Mouse (Mus musculus): ENCODE results near the gene Zfp987. TPM values are rescaled to one million over a fixed set of nuclear protein-coding genes. Genes with fewer than 3 reads are reported as not detected.
"Not testable (repeated sequence)": the region's sequence is repeated elsewhere in the genome, so short reads cannot be mapped to it uniquely, and the experiment has no call there.

Zfp987 gene
- 0.12 and 0.17 TPM in 2 replicates for polyA plus RNA-seq (2012; rRNA removed)

DNA sequence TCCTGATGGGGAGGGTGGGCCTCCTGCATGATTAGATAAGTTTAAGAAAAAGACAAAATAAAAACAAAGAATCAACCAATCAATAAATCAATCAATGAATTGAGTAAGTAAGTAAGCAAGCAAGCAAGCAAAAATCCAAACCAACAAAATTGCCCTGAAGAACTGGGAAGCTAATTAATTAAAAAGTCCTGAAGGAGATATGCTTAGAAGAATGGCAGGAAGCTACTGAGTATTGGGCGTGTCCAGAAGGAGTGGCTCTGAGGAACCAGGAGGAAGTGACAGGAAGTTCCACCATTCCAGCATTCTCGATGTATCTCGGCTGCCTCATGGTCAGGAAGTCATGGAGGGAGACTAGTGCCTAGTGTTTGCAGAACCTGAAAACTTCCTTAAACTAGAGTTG lies at the start of gene Zfp987:
Gene Zfp987, plus strand, starts transcription at position 301 of the 400 bp plus-strand sequence.
- not testable (repeated sequence) for DNase-seq (ENCODE audit: low spot score)

DNA sequence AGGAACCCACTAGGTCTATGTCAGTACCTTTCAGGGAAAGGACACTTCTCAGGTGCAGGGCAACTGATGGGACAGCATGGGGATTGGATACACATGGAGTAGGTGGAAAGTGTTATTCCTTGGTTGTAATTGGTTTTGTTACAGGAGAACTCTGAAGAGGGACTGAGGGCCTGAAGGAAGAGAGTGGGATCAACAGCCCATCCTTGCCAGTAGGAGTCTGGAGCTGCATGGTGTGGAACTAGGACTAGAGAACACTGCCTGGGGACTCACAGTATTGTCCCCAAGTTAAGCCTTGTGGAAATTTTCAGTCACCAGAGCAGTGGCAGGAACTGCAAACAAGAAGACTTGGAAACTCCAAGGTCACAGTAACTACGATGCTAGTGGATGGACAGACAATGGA lies 44.6 kb upstream of the Zfp987 start:
- DNase-seq (ENCODE audit: low spot score), result not testable (repeated sequence)

DNA sequence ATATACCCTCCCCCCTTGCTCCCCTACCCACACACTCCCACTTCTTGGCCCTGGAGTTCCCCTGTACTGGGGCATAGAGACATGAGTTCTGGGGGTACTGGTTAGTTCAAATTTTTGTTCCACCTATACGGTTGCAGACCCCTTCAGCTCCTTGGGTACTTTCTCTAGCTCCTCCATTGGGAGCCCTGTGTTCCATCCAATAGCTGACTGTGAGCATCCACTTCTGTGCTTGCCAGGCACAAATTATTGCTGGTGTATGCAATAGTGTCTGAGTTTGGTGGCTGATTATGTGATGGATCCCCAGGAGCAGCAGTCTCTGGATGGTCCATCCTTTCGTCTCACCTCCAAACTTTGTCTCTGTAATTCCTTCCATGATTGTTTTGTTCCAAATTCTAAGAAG lies 43.7 kb upstream of the Zfp987 start:
- not testable (repeated sequence) for DNase-seq (ENCODE audit: low spot score)

DNA sequence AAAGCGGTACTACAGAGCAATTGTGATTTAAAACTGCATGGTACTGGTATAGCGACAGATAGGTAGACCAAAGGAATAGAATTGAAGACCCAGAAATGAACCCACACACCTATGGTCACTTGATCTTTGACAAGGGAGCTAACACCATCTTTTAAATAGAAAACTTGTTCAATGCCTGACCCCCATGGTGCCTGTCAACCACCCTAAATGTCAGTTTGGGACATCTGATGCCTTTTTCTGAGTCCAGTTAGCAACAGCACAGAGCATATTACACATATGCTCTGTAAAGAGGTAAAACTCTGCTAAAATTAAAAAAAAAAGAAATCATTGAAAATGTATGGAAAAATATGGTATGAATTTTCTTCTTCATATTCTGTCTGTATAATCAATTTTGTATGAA lies 41.8 kb upstream of the Zfp987 start:
- no peak for DNase-seq (ENCODE audit: low spot score)

DNA sequence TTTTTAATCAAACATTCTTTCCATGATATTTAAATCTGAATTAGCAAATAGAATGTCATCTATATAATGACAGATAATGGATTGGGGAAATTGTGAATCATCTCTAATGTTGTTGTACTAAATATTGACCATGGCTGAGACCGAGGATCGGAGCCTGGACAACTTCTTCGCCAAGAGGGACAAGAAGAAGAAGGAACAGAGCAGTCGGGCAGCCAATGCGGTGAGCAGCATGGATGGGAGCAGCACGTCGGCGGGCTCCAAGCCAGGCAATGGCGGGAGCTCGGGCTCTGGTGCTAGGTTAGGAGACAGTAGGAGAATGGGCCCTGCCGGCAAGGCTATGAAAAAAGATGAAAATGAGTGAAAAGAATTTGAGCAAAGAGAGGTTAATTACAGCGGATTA lies 38.5 kb upstream of the Zfp987 start:
- DNase-seq (ENCODE audit: low spot score), result not testable (repeated sequence)

DNA sequence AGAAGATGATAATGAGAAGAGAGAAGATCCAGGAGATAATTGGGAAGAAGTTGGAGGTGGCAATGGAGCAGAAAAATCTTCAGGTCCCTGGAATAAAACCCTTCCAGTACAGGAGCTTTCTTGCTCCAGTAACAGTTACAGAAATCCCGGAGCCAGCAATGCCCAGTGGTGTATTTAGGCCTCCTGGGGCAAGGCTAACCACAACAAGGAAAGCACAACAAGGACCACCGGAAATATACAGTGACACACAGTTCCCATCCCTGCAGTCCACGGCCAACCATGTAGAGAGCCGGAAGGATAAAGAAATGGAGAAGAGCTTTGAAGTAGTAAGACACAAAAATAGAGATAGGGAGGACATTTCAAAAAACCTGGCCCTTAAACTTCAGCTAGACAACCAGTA lies 38.0 kb upstream of the Zfp987 start:
- DNase-seq (ENCODE audit: low spot score), result not testable (repeated sequence)

DNA sequence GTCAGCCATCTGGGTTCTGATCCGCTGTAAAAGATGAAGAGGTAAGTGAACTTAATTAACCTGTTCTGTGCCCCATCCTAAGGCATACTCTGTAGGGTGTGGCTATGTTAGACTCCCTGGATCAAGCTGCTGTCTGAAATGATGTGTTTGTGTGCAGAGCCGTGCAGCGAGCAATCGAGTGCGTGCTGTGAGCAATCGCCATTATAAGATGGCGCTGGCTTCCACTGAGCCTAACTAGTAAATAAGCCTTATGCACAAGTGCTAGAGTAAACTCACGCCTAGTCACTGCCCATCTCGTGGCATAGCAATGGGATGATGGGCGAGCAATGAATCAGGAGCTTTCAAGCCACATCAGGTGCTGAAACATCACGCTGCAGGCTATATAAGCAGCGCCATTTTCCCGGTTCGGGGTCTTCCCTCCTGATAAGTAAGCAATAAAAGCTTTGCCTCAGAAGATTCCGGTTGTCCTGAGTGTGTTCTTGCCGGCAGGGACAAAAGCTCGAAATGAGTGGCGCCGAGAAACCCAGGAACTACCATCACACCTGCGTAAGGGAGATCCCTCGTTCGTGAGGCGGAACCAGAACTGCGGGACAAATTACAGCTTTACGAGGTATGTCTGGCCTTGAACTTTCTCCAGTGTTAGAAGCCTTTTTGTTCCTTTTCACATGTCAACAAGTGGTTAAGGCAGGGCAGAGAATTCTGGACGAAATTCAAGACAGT lies 37.0 kb upstream of the Zfp987 start:
- not testable (repeated sequence) for DNase-seq (ENCODE audit: low spot score)

DNA sequence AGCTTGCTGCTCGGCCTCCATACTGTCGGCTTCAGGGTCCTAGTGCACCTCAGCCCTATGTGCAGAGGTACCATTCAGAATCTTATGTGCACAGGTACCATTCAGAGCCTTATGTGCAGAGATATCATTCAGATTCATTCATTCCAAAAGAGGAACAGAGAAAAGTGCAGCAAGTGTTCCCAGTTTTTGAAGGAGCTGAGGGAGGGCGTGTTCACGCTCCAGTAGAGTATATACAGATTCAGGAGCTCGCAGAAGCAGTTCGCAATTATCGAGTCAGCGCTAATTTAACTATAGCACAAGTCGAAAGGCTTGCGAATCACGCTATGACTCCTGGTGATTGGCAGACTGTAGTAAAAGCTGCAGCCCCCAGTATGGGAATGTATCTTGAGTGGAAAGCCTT lies 36.0 kb upstream of the Zfp987 start:
- not testable (repeated sequence) for DNase-seq (ENCODE audit: low spot score)

DNA sequence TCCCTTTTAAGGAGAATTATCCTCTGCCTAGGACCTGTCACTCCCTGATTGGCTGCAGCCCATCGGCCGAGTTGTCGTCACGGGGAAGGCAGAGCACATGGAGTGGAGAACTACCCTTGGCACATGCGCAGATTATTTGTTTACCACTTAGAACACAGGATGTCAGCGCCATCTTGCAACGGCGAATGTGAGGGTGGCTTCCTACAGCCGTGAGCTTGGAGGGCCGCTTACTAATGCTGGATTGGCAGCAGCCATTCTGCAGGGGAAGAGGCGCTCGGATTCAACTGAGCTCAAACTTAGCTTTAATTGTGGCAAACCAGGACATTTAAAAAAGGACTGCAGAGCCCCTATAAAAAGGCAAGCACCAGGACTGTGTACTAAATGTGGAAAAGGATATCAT lies 35.1 kb upstream of the Zfp987 start:
- DNase-seq (ENCODE audit: low spot score), result not testable (repeated sequence)

DNA sequence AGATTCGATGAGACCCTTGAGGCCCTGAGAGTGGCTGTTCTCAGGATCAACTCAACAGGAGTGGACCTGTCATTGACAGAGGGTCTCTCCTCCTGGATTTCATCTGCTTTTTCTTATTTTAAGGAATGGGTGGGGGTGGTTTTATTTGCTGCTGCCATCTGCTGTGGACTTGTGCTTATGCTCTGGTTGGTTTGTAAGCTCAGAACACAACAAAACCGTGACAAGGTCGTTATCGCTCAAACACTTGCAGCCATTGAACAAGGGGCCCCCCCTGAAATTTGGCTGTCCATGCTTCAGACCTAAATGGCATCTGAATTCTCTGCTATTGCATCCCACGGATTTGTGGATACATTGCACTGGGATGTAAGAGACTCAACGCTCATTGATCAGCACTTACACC lies 34.1 kb upstream of the Zfp987 start:
- DNase-seq (ENCODE audit: low spot score), result not testable (repeated sequence)

DNA sequence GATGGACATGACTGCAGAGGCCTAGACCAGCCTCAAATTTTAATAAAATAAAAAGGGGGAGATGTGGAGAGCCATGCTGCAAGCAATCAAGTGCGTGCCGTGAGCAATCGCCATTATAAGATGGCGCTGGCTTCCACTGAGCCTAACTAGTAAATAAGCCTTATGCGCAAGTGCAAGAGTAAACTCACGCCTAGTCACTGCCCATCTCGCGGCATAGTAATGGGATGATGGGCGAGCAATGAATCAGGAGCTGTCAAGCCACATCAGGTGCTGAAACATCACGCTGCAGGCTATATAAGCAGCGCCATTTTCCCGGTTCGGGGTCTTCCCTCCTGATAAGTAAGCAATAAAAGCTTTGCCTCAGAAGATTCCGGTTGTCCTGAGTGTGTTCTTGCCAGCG lies 33.5 kb upstream of the Zfp987 start:
- DNase-seq (ENCODE audit: low spot score), result peak; percentile 31

DNA sequence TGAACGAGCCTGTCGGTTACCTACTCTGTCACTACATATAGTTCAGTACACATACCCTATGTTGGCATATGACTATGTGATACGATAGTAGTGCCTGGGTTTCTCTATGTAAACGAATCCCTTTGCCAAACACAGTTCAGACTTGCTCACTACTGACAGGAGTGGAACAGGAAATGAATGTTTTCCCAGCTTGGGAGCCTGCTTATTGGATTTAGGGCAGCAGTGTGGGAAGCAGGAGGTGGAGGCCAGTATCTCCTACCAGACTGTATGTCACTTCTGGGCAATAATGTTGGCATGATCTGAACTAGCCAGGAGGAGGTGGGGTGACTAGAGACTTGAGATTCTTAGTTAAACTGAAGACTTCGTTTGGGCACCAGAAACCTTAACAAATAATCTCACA lies 32.3 kb upstream of the Zfp987 start:
- not testable (repeated sequence) for DNase-seq (ENCODE audit: low spot score)

DNA sequence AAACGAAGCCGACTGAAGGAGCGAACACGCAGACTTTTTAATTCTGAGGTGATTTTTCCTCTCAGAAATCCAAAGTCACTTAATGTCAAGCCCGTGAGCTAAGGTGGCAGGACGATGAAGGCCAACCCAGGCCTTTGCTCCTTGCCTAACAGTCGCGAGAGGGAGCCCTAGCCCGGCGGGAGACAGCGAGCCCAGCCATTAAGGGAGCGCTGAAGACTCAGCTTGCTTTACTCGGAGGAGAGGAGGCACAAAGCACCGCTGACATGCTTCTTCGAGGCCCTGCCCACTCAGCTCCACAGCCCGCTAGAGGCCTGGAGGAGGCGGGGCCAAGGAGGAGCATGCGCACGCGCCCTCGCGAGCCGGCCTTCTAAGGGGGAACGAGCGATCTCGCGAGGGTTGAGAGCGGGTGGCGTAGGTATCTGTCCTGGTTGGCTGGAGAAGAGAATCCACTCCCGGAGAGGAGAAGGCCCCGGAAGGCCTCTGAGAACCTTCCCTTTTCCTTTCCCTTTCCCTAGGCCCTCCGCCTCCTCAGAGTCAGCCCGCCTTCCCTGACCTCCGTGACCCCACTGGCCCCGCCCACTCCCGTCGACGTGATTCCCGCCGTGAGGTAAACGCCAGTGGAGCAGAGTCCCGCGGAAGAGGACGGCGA lies 30.0 kb upstream of the Zfp987 start:
- DNase-seq (ENCODE audit: low spot score), result peak; percentile 34

DNA sequence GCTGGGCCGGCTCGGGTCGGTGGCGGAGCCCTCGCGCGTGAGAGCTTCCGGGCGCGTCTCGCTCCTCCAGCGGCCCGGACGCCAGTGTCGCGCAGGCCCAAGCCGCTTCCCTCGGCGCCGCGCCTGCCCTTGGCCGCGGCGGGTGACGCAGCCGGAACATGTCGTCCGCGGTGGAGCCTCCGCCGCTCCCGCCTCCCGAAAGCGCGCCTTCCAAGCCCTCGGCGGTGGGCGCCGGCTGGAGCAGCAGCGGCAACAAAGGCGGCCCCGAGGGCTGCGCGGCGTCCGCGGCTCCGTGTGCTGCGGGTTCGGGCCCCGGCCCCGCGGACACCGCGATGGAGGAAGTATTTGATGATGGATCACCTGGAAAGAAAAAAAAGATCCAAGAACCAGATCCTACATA lies 29.5 kb upstream of the Zfp987 start:
- DNase-seq (ENCODE audit: low spot score), result peak; percentile 30

DNA sequence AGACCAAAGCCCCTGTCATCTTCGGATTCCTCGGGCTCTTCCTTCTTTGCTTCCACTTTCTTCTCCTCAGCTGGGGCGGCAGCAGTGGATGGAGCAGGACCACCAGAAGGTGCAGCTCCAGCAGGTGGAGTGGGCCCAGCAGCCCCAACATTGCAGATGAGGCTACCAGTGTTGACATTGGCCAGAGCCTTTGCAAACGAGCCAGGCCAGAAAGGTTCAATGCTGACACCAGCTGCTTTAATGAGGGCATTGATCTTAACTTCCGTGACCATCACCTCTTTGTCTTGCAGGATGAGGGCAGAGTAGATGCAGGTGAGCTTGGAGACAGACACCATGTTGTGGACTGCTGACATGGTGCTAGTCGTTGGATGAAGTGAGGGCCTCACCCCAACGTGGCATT lies 23.8 kb upstream of the Zfp987 start:
- not testable (repeated sequence) for DNase-seq (ENCODE audit: low spot score)

DNA sequence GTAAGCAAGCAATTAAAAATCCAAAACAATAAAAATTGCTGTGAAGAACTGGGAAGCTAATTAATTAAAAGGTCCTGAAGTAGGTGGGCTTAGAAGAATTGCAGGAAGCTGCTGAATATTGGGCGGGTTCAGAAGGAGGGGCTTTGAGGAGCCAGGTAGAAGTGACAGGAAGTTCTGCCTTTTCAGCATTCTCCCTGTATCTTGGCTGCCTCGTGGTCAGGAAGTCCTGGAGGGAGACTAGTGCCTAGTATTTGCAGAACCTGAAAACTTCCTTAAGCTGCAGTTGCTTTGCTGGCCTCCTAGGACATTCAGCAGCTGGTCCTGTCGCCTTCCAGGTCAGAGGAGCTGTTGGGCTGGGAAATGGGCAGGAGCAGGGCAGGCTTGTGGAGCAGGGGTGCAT lies 4.3 kb downstream of the Zfp987 start:
- not testable (repeated sequence) for DNase-seq (ENCODE audit: low spot score)

DNA sequence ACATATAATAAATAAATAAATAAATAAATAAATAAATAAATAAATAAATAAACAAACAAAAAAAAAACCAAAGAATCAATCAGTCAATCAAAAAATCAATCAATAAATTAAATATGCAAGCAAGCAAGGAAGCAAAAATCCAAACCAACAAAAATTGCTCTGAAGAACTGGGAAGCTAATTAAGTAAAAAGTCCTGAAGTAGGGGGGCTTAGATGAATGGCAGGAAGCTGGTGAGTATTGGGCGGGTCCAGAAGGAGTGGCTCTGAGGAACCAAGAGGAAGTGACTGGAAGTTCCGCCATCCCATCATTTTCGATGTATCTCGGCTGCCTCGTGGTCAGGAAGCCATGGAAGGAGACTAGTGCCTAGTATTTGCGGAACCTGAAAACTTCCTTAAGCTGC lies 59.4 kb downstream of the Zfp987 start, which contains the start of gene Zfp600:
Gene Zfp600, plus strand, starts transcription at position 301 of the 400 bp plus-strand sequence.
- not testable (repeated sequence) for DNase-seq (ENCODE audit: low spot score)

DNA sequence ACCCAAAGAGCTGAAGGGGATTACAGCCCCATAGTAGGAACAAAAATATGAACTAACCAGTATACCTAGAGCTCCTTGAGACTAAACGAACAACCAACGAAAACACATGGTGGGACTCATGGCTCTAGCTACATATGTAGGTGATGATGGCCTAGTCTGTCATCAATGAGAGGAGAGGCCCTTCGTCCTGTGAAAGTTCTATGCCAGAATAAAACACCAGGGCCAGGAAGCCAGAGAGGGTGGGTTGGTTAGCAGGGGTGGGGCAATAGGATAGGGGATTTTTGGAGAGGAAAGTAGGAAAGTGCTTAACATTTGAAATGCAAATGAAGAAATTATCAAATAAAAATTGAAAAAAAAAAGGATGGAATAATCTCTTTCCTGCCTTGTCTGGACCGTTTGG lies 65.8 kb downstream of the Zfp987 start:
- not testable (repeated sequence) for DNase-seq (ENCODE audit: low spot score)

DNA sequence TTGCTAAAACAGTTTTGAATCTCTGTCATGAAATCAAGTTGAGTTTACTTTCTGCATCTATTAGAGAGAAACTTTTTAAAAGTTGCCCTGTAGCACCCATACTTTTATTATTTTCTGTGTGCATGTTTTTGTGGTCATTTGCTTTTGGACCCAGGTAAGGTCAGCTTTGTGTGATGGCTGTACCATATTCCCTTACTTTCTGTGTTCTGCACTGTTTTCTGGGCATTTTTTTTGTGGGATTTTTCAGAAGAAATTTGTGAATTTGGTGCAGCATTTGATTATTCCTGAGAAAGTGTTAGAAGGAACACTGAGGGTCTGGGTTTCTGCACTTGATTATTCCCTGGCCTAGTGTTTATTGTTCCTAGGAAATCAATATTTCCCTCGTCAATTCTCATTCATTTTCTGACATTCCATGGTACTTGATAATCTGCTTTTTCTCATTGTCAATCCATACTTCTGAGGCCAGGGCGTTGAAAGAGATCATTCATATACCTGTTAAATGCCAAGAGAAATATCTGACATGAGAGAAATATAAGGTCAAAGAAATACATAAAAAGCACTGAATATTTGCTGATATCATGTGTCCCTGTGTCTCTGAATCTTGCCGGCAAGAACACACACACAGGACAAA lies 70.2 kb downstream of the Zfp987 start:
- not testable (repeated sequence) for DNase-seq (ENCODE audit: low spot score)

DNA sequence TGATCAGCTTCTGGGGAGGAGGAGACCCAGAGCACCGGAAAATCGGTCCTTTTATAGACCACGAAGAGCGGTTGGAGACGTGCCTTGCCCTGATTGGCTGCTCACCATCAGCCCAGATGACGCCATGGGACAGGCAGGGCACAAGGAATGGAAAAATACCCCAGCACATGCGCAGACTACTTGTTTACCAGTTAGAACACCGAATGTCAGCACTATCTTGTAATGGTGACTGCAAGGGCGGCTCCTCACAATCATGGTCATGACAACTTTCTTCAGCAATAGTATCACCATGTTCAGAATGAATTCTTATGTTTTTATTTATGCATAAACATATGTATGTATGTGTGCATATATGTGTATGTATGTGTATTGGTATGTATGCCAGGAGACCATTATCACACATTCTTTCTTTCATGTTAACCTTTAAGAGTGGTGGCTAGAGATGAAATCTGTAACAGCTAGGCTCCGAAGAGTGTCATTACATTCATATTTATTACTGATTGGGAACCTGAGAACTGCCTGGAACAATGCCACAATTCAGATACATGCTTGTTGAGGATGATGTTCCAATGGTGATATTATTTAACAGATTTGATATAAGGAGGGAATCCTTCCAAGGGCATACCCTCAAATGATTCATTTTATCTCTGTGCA lies 70.9 kb downstream of the Zfp987 start:
- peak; percentile 25 for DNase-seq (ENCODE audit: low spot score)

DNA sequence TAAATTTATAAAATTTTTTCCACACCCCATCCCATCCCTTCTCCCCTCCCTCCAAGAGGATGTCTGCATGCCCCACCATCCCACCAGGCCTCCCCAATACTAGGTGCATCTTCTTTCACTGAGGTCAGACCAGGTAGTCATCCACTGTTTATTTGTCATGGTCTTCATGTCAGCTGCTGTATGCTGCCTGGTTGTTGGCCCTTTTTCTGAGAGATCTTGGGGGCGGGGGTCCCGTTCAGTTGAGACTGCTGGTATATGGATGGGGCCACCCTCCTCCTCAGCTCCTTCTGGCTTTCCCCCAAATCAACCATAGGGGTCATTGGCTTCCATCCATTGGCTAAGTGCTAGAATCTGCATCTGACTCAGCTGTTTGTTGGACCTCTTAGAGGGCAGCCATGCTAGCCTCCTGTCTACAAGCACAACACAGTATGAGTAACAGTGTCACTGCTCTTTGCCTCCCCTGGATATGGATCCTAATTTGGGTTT lies 71.7 kb downstream of the Zfp987 start:
- DNase-seq (ENCODE audit: low spot score), result not testable (repeated sequence)

All from urinary bladder, adult 2 months (tissue).